Mouse (Mus musculus) testis, adult 2 months (tissue): Measurements from ENCODE around the gene Rps6ka1. TPM values are rescaled to one million over a fixed set of nuclear protein-coding genes. Genes with fewer than 3 reads are reported as not detected.
A peak's percentile ranks its signal among the peaks of the same experiment; 100 is the strongest.
"Not testable (repeated sequence)": the region's sequence is repeated elsewhere in the genome, so short reads cannot be mapped to it uniquely, and the experiment has no call there.

ENCODE experiments used
- H3K27ac ChIP-seq: fragments of 200-500 bp; 2 replicates; pipeline ENCODE4 v1.5.1; 2012; ENCODE audit warnings: low read depth, low read length; ENCODE audit not compliant: control insufficient read depth, insufficient read depth
- H3K27me3 ChIP-seq: fragments of 200-500 bp; 2 replicates; pipeline ENCODE4 v1.6.1; 2012; ENCODE audit warnings: mild to moderate bottlenecking, low read length, moderate library complexity; ENCODE audit not compliant: control insufficient read depth, insufficient read depth
- H3K36me3 ChIP-seq: fragments of 200-500 bp; 2 replicates; pipeline ENCODE4 v1.6.1; 2012; ENCODE audit warnings: mild to moderate bottlenecking, low read length; ENCODE audit not compliant: control insufficient read depth, insufficient read depth
- H3K4me1 ChIP-seq: fragments of 200-500 bp; 2 replicates; pipeline ENCODE4 v1.6.1; 2012; ENCODE audit warnings: low read length; ENCODE audit not compliant: control insufficient read depth, insufficient read depth
- H3K4me3 ChIP-seq: fragments of 200-500 bp; 2 replicates; pipeline ENCODE4 v1.5.1; 2012; ENCODE audit warnings: low read depth, mild to moderate bottlenecking, low read length, moderate library complexity, mixed read lengths; ENCODE audit not compliant: control insufficient read depth
- CTCF ChIP-seq: fragments of 200-500 bp; IDR thresholded peaks from 2 replicates; pipeline ENCODE4 v1.5.1; 2012; ENCODE audit warnings: low read depth, mild to moderate bottlenecking, inconsistent platforms, low read length, moderate library complexity; ENCODE audit not compliant: control insufficient read depth, insufficient read depth, insufficient replicate concordance
- POLR2A ChIP-seq: fragments of 200-500 bp; IDR thresholded peaks from 2 replicates; pipeline ENCODE4 v1.6.1; 2012; ENCODE audit warnings: low read depth, mild to moderate bottlenecking, inconsistent platforms, low read length, moderate library complexity; ENCODE audit not compliant: control insufficient read depth
- polyA plus RNA-seq: library from polyadenylated mRNA; depleted of rRNA; stranded (reverse); fragments of >200 nt; gene quantifications from 2 replicates; pipeline ENCODE4 v1.2.3, GENCODE M21; 2012; rRNA removed

Rps6ka1 gene
- 54.8 and 57.2 TPM in 2 replicates for polyA plus RNA-seq

DNA sequence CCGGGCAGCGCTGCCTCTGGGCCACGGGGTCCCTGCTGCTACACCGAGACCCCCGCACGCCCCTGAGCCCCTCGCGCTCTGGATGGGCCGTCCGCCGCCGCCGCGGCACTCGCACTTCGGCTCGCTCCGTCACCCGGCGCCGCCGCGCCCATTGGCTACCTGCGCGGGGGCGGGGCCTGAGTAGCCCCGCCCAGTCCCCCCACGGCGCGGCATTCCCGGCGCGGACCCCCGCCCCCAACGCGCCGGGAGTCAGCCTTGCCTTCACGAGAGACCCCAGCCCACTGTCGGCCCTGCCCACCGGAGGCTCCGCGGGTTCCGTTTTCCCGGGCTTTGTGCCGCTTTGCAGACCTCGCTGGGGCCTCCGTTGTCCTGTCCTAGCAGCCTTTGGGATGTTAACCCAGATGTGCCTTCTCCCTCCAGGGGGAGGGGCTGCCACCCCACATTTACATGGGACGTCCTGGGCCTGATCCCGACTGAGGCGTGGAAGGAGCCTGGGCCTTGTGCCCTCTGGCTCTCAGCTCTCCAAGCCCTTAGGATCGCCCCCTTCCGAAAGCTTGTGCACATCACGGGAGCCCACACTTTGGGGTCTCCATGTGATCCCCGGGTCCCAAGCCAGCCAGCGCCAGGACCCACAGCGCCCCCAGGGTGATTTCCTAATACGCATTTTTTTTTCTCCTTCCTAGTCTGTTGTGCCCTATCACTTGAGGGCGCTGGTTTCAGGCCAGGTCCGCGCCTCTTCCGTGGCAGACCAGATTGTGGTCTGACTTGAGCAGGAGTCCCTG lies at the start of gene Rps6ka1:
TSS of gene Rps6ka1 (minus strand) at position 126 of the 782 bp plus-strand sequence.
- Histone ChIP-seq H3K4me1 (peaks cover 7% of the 10 kb centered on the region), H3K36me3 (no peaks in the 10 kb centered on the region), H3K27me3 (no peaks in the 10 kb centered on the region), H3K4me3 (peak within 1 kb of the TSS; percentile 88), H3K27ac (peak within 1 kb of the TSS; percentile 2; the same call in 1 of the 2 replicates)
- TF ChIP-seq POLR2A (no peak), CTCF (no peak)

DNA sequence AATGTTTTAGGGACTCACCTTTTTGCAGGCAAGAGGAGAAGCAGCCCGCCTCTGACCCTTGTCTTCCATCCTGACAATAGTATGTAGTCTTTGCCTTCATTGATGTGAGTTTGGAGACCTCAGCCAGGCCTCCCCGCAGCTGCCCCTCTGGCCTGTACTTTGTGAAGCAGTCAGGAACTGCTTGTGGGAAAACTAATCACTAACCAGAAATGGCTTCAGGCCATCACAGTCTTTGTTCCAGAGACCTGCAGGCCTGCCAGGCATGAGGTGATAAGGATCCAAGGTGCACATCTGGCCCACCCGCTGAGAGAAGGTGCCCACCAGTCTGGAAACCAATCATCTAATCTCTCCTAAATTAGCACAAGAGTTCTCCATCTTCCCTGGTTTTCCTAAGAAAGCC lies 44.2 kb upstream of the Rps6ka1 start:
- H3K27me3 ChIP-seq: no peaks in the 10 kb centered on the region
- no peak overlapping the region for H3K4me3 ChIP-seq
- no peak for TF ChIP-seq CTCF
- TF ChIP-seq POLR2A: no peak
- peaks cover 10% of the 10 kb centered on the region for H3K4me1 ChIP-seq
- no peak overlapping the region for H3K27ac ChIP-seq
- H3K36me3 ChIP-seq: no peaks in the 10 kb centered on the region

DNA sequence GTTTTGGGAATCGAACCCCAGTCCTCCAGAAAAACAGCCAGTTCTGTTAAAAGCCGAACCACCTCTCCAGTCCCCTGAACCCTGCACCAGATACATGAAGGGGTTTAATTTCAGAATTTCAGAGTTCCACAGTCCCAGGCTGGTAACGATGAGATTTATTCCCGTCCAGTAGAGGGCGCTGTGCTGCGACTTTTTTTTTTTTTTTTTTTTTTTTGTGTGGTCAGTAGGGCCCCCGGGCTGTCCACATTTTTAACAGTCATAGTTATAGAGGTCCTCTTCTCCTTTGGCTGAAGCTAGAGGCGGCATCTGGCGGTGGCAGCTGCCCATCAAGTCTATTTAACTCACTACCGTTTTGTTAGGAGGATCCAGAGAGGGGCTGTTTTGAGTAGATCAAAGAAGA lies 43.8 kb upstream of the Rps6ka1 start:
- Histone ChIP-seq H3K27me3 (no peaks in the 10 kb centered on the region), H3K4me3 (no peak overlapping the region), H3K4me1 (peaks cover 10% of the 10 kb centered on the region), H3K27ac (no peak overlapping the region), H3K36me3 (no peaks in the 10 kb centered on the region)
- TF ChIP-seq CTCF (no peak), POLR2A (no peak)

DNA sequence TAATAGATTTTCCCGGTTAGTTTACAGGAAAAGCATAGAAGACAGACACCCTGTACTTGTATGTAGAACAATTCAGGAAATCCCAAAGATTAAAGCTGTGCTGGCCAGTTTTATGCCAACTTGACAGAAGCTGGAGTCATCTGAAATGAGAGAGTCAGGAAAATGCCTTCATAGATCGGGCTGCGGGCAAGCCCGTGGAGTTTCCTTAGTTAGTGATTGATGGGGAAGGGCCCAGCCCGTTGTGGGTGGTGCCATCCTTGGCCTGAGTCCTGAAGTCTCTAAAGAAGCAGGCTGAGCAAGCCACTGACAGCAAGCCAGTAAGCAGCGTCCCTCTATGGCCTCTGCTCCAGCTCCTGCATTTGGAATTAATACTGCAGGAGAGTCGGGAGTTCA lies 41.7 kb upstream of the Rps6ka1 start:
- H3K27ac ChIP-seq: peak overlapping the region; percentile 69
- H3K4me1 ChIP-seq: peaks cover 10% of the 10 kb centered on the region
- no peaks in the 10 kb centered on the region for H3K27me3 ChIP-seq
- H3K4me3 ChIP-seq: peak overlapping the region; percentile 89
- TF ChIP-seq POLR2A (no peak), CTCF (no peak)
- H3K36me3 ChIP-seq: no peaks in the 10 kb centered on the region

DNA sequence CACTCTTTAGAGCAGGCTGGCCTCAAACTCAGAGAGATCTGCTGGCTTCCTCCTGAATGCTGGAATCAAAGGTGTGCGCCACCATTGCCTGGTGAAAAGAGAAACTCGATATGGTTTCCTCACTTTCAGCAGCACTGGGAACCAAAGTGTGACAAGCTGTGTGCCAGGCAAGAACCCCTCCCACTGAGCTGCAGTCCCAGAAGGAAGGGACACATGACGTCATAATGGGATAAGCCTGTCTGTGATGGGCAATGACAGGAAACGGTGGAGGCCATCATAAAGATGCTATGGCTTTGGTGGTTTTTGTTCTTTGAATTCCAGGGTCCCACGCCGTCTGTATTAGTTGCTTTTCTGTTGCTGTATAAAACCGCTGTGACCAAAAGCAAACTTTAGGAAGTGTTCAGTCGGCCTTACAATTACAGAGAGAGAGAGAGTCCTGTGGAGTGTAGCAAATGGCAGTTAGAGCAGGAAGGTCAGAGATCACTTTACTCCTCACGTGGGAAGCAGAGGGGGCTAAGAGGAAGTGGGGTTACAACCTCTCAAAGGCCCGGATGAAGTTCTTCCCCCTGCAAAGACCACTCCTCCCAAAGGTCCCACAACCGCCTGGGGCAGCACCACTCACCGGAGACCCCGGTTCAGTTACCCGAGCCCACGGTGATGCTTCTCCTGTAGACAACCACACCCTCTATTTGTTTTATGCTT lies 41.1 kb upstream of the Rps6ka1 start:
- Histone ChIP-seq H3K27ac (peak overlapping the region; percentile 69), H3K4me1 (peaks cover 10% of the 10 kb centered on the region), H3K4me3 (peak overlapping the region; percentile 89), H3K27me3 (no peaks in the 10 kb centered on the region), H3K36me3 (no peaks in the 10 kb centered on the region)
- TF ChIP-seq POLR2A (peak; percentile 87), CTCF (no peak)

DNA sequence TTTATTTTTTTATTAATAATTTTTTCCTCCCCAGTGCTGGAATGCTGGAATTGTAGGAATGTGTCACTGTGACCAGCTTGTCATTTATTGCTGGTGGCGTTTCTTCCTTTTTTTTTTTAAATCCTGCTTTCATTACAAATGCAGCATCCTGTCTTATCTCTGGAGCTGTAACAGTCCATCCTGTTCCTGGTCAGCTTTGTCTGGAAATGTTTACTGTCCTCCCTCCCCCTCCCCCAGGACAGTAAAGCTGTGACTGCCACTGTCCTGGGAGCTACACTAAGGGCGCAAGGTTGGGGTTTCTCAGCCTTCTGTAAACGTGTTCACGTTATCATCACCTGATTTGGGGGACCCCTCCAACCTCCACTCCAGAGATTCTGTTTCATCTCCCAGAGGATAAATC lies 37.6 kb upstream of the Rps6ka1 start:
- no peaks in the 10 kb centered on the region for H3K27me3 ChIP-seq
- H3K4me3 ChIP-seq: no peak overlapping the region
- TF ChIP-seq CTCF (no peak), POLR2A (no peak)
- H3K27ac ChIP-seq: no peak overlapping the region
- H3K36me3 ChIP-seq: no peaks in the 10 kb centered on the region
- H3K4me1 ChIP-seq: peaks cover 10% of the 10 kb centered on the region

DNA sequence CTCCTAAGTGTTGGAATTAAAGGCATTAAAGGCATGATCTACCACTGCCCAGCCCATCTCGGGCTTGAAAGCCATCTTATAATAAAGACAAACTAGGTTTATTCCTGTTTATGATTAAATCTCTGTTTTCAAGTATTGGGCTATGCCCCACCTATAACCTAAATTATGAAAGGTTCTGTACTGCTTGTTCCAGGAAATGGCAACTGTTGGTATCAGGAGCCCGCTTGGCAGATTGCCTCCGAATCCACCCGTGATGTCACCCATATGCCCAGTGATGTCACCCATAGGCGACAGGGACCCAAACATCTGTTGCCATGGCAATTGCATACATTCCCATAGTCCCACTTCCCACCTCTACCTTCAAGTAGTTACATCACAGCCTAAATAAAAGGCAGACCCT lies 36.1 kb upstream of the Rps6ka1 start:
- Histone ChIP-seq H3K27ac (no peak overlapping the region), H3K36me3 (no peaks in the 10 kb centered on the region), H3K4me3 (no peak overlapping the region), H3K4me1 (peaks cover 7% of the 10 kb centered on the region), H3K27me3 (no peaks in the 10 kb centered on the region)
- TF ChIP-seq POLR2A: no peak
- no peak for TF ChIP-seq CTCF

DNA sequence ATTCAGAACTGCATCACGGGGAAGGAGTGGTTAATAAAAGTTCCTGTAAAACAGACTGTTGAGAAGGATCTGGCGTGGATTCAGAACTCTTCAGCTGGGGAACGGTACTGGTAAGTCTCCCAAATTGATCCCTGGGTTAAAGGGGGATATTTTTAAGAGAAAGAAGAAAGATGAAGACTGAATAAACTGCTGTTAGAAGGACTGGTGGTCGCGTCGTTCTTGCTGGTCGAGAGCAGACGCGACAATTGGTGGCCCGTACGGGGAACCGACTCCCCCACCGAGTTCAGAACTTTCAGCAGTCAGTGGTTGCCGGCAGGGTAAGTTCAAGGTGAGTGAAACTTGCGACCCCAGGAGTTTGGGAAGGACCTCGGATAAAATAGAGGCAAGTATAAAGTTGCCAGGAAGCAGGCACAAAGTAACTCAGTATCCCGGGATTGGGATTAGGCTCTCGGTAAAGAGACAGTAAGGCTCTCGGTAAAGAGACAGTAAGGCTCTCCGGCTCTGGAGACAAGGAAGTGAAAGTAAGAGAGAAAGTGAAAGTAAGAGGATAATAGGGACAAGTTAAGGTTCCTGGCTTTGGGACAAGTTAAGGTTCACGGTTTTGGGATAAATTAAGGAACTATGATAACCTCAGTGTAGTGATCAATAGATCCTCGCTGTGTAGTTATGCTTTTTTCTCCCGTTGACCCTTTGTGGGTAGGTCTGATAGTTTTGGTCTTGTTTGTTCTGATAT lies 30.7 kb upstream of the Rps6ka1 start:
- not testable (repeated sequence) for H3K4me1 ChIP-seq

More for the DNA sequence above, 30.7 kb upstream of the Rps6ka1 start:
- H3K27ac ChIP-seq, H3K4me3 ChIP-seq, H3K27me3 ChIP-seq, H3K36me3 ChIP-seq: not testable (repeated sequence)
